Mouse (Mus musculus): ENCODE results near the gene Rtel1. TPM values are rescaled to one million over a fixed set of nuclear protein-coding genes. Genes with fewer than 3 reads are reported as not detected.
A peak's percentile ranks its signal among the peaks of the same experiment; 100 is the strongest.

The Rtel1 gene
- 49.0 and 54.2 TPM in 2 replicates for polyA plus RNA-seq (2011; ENCODE audit: insufficient read depth, insufficient read length, low read depth, missing spikeins)

GRCm38 (mm10) chr2:181319248-181320102 is at the start of gene Rtel1:
Gene Rtel1, plus strand, starts transcription at chr2:181319739.
- Histone ChIP-seq H3K27me3 (ENCODE audit: control insufficient read depth, insufficient read depth, low read length, poor library complexity, severe bottlenecking) (no peaks in the 10 kb centered on the region), H3K27ac (ENCODE audit: insufficient read depth, low read length) (peak within 1 kb of the TSS; percentile 64; the same call in 1 of the 2 replicates), H3K9ac (ENCODE audit: low read depth, poor library complexity, severe bottlenecking) (peak within 1 kb of the TSS; percentile 87), H3K36me3 (ENCODE audit: control insufficient read depth, insufficient read depth, low read length, poor library complexity, severe bottlenecking) (peaks cover 29% of the 10 kb centered on the region), H3K4me1 (ENCODE audit: control insufficient read depth, insufficient read depth, low read length) (peaks cover 8% of the 10 kb centered on the region), H3K9me3 (replicated peaks; ENCODE audit: control insufficient read depth, insufficient read depth, low read length, poor library complexity, severe bottlenecking) (no peaks in the 10 kb centered on the region), H3K4me3 (ENCODE audit: low read depth, low read length) (peak within 1 kb of the TSS; percentile 97)
- TF ChIP-seq EP300 (IDR thresholded peaks at IDR 0.05; ENCODE audit: insufficient read depth, low read depth, low read length) (0 out of 2 replicates have a peak, but pooled peaks have one; percentile 55), POLR2A (IDR thresholded peaks at IDR 0.05; ENCODE audit: insufficient read depth, low read length) (no peak), CTCF (IDR thresholded peaks at IDR 0.05; ENCODE audit: low read depth, low read length) (no peak)

- Histone ChIP-seq H3K27me3 (ENCODE audit: control insufficient read depth, insufficient read depth, low read length, poor library complexity, severe bottlenecking) (no peaks in the 10 kb centered on the region), H3K4me1 (ENCODE audit: control insufficient read depth, insufficient read depth, low read length) (no peaks in the 10 kb centered on the region), H3K27ac (ENCODE audit: insufficient read depth, low read length) (no peak overlapping the region), H3K4me3 (ENCODE audit: low read depth, low read length) (no peak overlapping the region), H3K9me3 (replicated peaks; ENCODE audit: control insufficient read depth, insufficient read depth, low read length, poor library complexity, severe bottlenecking) (no peaks in the 10 kb centered on the region), H3K36me3 (ENCODE audit: control insufficient read depth, insufficient read depth, low read length, poor library complexity, severe bottlenecking) (peaks cover 6% of the 10 kb centered on the region), H3K9ac (ENCODE audit: low read depth, poor library complexity, severe bottlenecking) (no peak overlapping the region)
- TF ChIP-seq EP300 (IDR thresholded peaks at IDR 0.05; ENCODE audit: insufficient read depth, low read depth, low read length): no peak
- TF ChIP-seq POLR2A (IDR thresholded peaks at IDR 0.05; ENCODE audit: insufficient read depth, low read length): no peak
- TF ChIP-seq CTCF (IDR thresholded peaks at IDR 0.05; ENCODE audit: low read depth, low read length): no peak
These were observed 47.4 kb upstream of the Rtel1 start for GRCm38 (mm10) chr2:181272092-181272491.

- H3K4me1 ChIP-seq (ENCODE audit: control insufficient read depth, insufficient read depth, low read length): no peaks in the 10 kb centered on the region
- TF ChIP-seq CTCF (IDR thresholded peaks at IDR 0.05; ENCODE audit: low read depth, low read length): no peak
- no peak for TF ChIP-seq POLR2A (IDR thresholded peaks at IDR 0.05; ENCODE audit: insufficient read depth, low read length)
- no peak for TF ChIP-seq EP300 (IDR thresholded peaks at IDR 0.05; ENCODE audit: insufficient read depth, low read depth, low read length)
- H3K36me3 ChIP-seq (ENCODE audit: control insufficient read depth, insufficient read depth, low read length, poor library complexity, severe bottlenecking): peaks cover 10% of the 10 kb centered on the region
- H3K4me3 ChIP-seq (ENCODE audit: low read depth, low read length): no peak overlapping the region
- H3K9ac ChIP-seq (ENCODE audit: low read depth, poor library complexity, severe bottlenecking): no peak overlapping the region
- no peaks in the 10 kb centered on the region for H3K27me3 ChIP-seq (ENCODE audit: control insufficient read depth, insufficient read depth, low read length, poor library complexity, severe bottlenecking)
- H3K27ac ChIP-seq (ENCODE audit: insufficient read depth, low read length): no peak overlapping the region
- H3K9me3 ChIP-seq (replicated peaks; ENCODE audit: control insufficient read depth, insufficient read depth, low read length, poor library complexity, severe bottlenecking): no peaks in the 10 kb centered on the region
These were observed 45.7 kb upstream of the Rtel1 start for GRCm38 (mm10) chr2:181273829-181274228.

- H3K27ac ChIP-seq (ENCODE audit: insufficient read depth, low read length): no peak overlapping the region
- no peaks in the 10 kb centered on the region for H3K27me3 ChIP-seq (ENCODE audit: control insufficient read depth, insufficient read depth, low read length, poor library complexity, severe bottlenecking)
- no peak overlapping the region for H3K9ac ChIP-seq (ENCODE audit: low read depth, poor library complexity, severe bottlenecking)
- no peak for TF ChIP-seq CTCF (IDR thresholded peaks at IDR 0.05; ENCODE audit: low read depth, low read length)
- no peak for TF ChIP-seq EP300 (IDR thresholded peaks at IDR 0.05; ENCODE audit: insufficient read depth, low read depth, low read length)
- TF ChIP-seq POLR2A (IDR thresholded peaks at IDR 0.05; ENCODE audit: insufficient read depth, low read length): no peak
- H3K4me3 ChIP-seq (ENCODE audit: low read depth, low read length): no peak overlapping the region
- peaks cover 9% of the 10 kb centered on the region for H3K36me3 ChIP-seq (ENCODE audit: control insufficient read depth, insufficient read depth, low read length, poor library complexity, severe bottlenecking)
- H3K9me3 ChIP-seq (replicated peaks; ENCODE audit: control insufficient read depth, insufficient read depth, low read length, poor library complexity, severe bottlenecking): no peaks in the 10 kb centered on the region
- no peaks in the 10 kb centered on the region for H3K4me1 ChIP-seq (ENCODE audit: control insufficient read depth, insufficient read depth, low read length)
These were observed 44.9 kb upstream of the Rtel1 start for GRCm38 (mm10) chr2:181274639-181275038.

GRCm38 (mm10) chr2:181276766-181277165 is 42.8 kb upstream of the Rtel1 start:
- H3K4me3 ChIP-seq (ENCODE audit: low read depth, low read length): no peak overlapping the region
- no peak overlapping the region for H3K27ac ChIP-seq (ENCODE audit: insufficient read depth, low read length)
- H3K27me3 ChIP-seq (ENCODE audit: control insufficient read depth, insufficient read depth, low read length, poor library complexity, severe bottlenecking): no peaks in the 10 kb centered on the region
- peaks cover 9% of the 10 kb centered on the region for H3K36me3 ChIP-seq (ENCODE audit: control insufficient read depth, insufficient read depth, low read length, poor library complexity, severe bottlenecking)
- no peaks in the 10 kb centered on the region for H3K4me1 ChIP-seq (ENCODE audit: control insufficient read depth, insufficient read depth, low read length)
- no peaks in the 10 kb centered on the region for H3K9me3 ChIP-seq (replicated peaks; ENCODE audit: control insufficient read depth, insufficient read depth, low read length, poor library complexity, severe bottlenecking)
- no peak for TF ChIP-seq CTCF (IDR thresholded peaks at IDR 0.05; ENCODE audit: low read depth, low read length)
- H3K9ac ChIP-seq (ENCODE audit: low read depth, poor library complexity, severe bottlenecking): no peak overlapping the region

GRCm38 (mm10) chr2:181277866-181278265 is 41.7 kb upstream of the Rtel1 start:
- no peaks in the 10 kb centered on the region for H3K4me1 ChIP-seq (ENCODE audit: control insufficient read depth, insufficient read depth, low read length)
- H3K36me3 ChIP-seq (ENCODE audit: control insufficient read depth, insufficient read depth, low read length, poor library complexity, severe bottlenecking): peaks cover 9% of the 10 kb centered on the region
- no peaks in the 10 kb centered on the region for H3K27me3 ChIP-seq (ENCODE audit: control insufficient read depth, insufficient read depth, low read length, poor library complexity, severe bottlenecking)

More at GRCm38 (mm10) chr2:181277866-181278265, 41.7 kb upstream of the Rtel1 start:
- TF ChIP-seq CTCF (IDR thresholded peaks at IDR 0.05; ENCODE audit: low read depth, low read length): no peak
- no peak overlapping the region for H3K27ac ChIP-seq (ENCODE audit: insufficient read depth, low read length)
- H3K9ac ChIP-seq (ENCODE audit: low read depth, poor library complexity, severe bottlenecking): no peak overlapping the region
- no peaks in the 10 kb centered on the region for H3K9me3 ChIP-seq (replicated peaks; ENCODE audit: control insufficient read depth, insufficient read depth, low read length, poor library complexity, severe bottlenecking)
- no peak overlapping the region for H3K4me3 ChIP-seq (ENCODE audit: low read depth, low read length)
